Mouse (Mus musculus) G1E (cell line): ENCODE data around the gene Wdr13.

Experiments used
- CTCF ChIP-seq: IDR thresholded peaks from 2 replicates; pipeline ENCODE4 v1.5.1; 2012; ENCODE audit warnings: low read depth, low read length, inconsistent platforms, mixed read lengths
- GATA1 ChIP-seq: IDR thresholded peaks from 2 replicates; pipeline ENCODE4 v1.6.1; 2012; ENCODE audit warnings: borderline replicate concordance, low read length, inconsistent platforms, mixed read lengths
- POLR2AphosphoS5 ChIP-seq: IDR thresholded peaks from 2 replicates; pipeline ENCODE4 v1.6.1; 2012; ENCODE audit warnings: low read depth, low read length, inconsistent platforms; ENCODE audit not compliant: insufficient replicate concordance
- TAL1 ChIP-seq: conservative IDR thresholded peaks from 2 replicates; pipeline ENCODE4 v1.6.1; 2012; ENCODE audit warnings: low read depth, low read length, inconsistent platforms, mixed read lengths

DNA sequence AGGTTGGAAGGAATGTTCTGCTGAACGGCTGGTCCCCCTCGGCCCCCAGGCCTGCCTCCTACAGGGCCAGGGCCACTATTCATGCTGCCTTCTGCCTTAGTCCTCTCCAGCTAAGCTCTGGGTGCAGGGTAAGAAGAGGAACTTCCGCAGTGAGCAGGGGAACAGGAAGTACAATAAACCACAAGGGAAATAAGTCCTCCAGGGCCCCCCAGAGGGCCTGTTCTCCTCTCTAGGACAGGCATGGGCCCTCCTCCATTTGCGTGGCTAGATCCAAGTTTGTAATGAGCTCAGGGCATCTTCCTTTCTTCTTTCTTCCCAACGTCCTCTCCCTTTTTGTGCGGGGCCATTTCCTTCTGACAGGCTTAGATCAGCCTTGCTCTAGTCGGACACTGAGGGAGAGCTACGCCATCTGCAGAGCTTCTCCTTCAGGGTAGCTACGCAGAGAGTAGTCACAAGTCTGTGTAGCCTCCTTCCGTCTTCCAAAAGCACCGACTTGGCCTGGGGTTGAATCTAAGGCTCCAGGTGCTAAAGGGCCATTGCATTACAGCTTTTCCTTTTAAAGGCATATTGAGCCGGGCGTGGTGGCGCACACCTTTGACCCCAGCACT lies 42.2 kb downstream of the Wdr13 start, which contains the start of gene Was:
- TF ChIP-seq CTCF = no peak
- no peak for TF ChIP-seq TAL1
- TF ChIP-seq POLR2AphosphoS5 = no peak
- TF ChIP-seq GATA1 = no peak
